Mouse (Mus musculus): Measurements from ENCODE around the gene Gm884.

Gene Gm884

GRCm38 (mm10) chr11:103621040-103621439, at the start of gene Gm884:
Gene Gm884 (minus strand): TSS chr11:103621140.
- DNase-seq, result no peak

- DNase-seq, result no peak
Measured at GRCm38 (mm10) chr11:103666907-103667426, 46.0 kb upstream of the Gm884 start.

GRCm38 (mm10) chr11:103666181-103666906, 45.4 kb upstream of the Gm884 start:
- DNase-seq, result no peak

- DNase-seq, result no peak
Measured at GRCm38 (mm10) chr11:103665695-103666094, 44.8 kb upstream of the Gm884 start.

GRCm38 (mm10) chr11:103663119-103663518, 42.2 kb upstream of the Gm884 start:
- no peak for DNase-seq

- DNase-seq, result no peak
Measured at GRCm38 (mm10) chr11:103662546-103662945, 41.6 kb upstream of the Gm884 start.

GRCm38 (mm10) chr11:103661863-103662262, 40.9 kb upstream of the Gm884 start:
- no peak for DNase-seq

- DNase-seq, result no peak
Measured at GRCm38 (mm10) chr11:103658189-103658588, 37.2 kb upstream of the Gm884 start.

- peak; percentile 56 for DNase-seq
Measured at GRCm38 (mm10) chr11:103656520-103656919, 35.6 kb upstream of the Gm884 start.

- no peak for DNase-seq
Measured at GRCm38 (mm10) chr11:103653359-103653965, 32.5 kb upstream of the Gm884 start.

GRCm38 (mm10) chr11:103651426-103651825, 30.5 kb upstream of the Gm884 start:
- no peak for DNase-seq

- no peak for DNase-seq
Measured at GRCm38 (mm10) chr11:103649983-103650493, 29.1 kb upstream of the Gm884 start.

GRCm38 (mm10) chr11:103649301-103649982, 28.5 kb upstream of the Gm884 start, which contains the start of gene Rprml:
Gene Rprml (plus strand): TSS chr11:103649570.
- DNase-seq, result no peak

- no peak for DNase-seq
Measured at GRCm38 (mm10) chr11:103648656-103649055, 27.7 kb upstream of the Gm884 start.

GRCm38 (mm10) chr11:103647921-103648620, 27.1 kb upstream of the Gm884 start:
- peak; percentile 47 for DNase-seq

- DNase-seq, result no peak
Measured at GRCm38 (mm10) chr11:103646301-103646700, 25.4 kb upstream of the Gm884 start.

- no peak for DNase-seq
Measured at GRCm38 (mm10) chr11:103645731-103646130, 24.8 kb upstream of the Gm884 start.

GRCm38 (mm10) chr11:103643211-103643610, 22.3 kb upstream of the Gm884 start:
- DNase-seq, result no peak

GRCm38 (mm10) chr11:103639407-103639946, 18.5 kb upstream of the Gm884 start:
- DNase-seq, result peak; percentile 71

- no peak for DNase-seq
Measured at GRCm38 (mm10) chr11:103638790-103639189, 17.9 kb upstream of the Gm884 start, which contains the start of gene Lyzl6. Gene Lyzl6 (minus strand): TSS chr11:103638890.

- no peak for DNase-seq
Measured at GRCm38 (mm10) chr11:103636261-103636660, 15.3 kb upstream of the Gm884 start.

- no peak for DNase-seq
Measured at GRCm38 (mm10) chr11:103635481-103635880, 14.5 kb upstream of the Gm884 start.

All from lung, postnatal 10 days (tissue).